Mouse (Mus musculus) liver, embryonic 15.5 days (tissue): ENCODE data around the gene Mfrp. TPM values are rescaled to one million over a fixed set of nuclear protein-coding genes. Genes with fewer than 3 reads are reported as not detected.

Source experiments
- ATAC-seq: fragments of 200-750 bp; cut with Nextera tagmentation; 2 replicates; pipeline ENCODE4 v1.8.0; 2017; ENCODE audit warnings: moderate number of reproducible peaks, mild to moderate bottlenecking, moderate library complexity; ENCODE audit not compliant: insufficient read depth
- H3K27ac ChIP-seq: fragments of 300-500 bp; sonication (generic); replicated peaks from 2 replicates; pipeline ENCODE4 v1.5.1; 2015; ENCODE audit warnings: mild to moderate bottlenecking, inconsistent platforms
- H3K27me3 ChIP-seq: fragments of 300-500 bp; sonication (generic); 2 replicates; pipeline ENCODE4 v1.6.1; 2015; ENCODE audit warnings: mild to moderate bottlenecking, inconsistent platforms
- H3K36me3 ChIP-seq: fragments of 300-500 bp; sonication (generic); replicated peaks from 2 replicates; pipeline ENCODE4 v1.6.1; 2015; ENCODE audit warnings: moderate library complexity, mild to moderate bottlenecking, inconsistent platforms
- H3K4me1 ChIP-seq: fragments of 300-500 bp; sonication (generic); replicated peaks from 2 replicates; pipeline ENCODE4 v1.6.1; 2015; ENCODE audit warnings: inconsistent platforms
- H3K4me2 ChIP-seq: fragments of 300-500 bp; sonication (generic); 2 replicates; pipeline ENCODE4 v1.6.1; 2015; ENCODE audit warnings: moderate library complexity, mild to moderate bottlenecking, inconsistent platforms
- H3K4me3 ChIP-seq: fragments of 300-500 bp; sonication (generic); replicated peaks from 2 replicates; pipeline ENCODE4 v1.5.1; 2015; ENCODE audit warnings: mild to moderate bottlenecking, inconsistent platforms
- H3K9ac ChIP-seq: fragments of 300-500 bp; sonication (generic); 2 replicates; pipeline ENCODE4 v1.6.1; 2015; ENCODE audit warnings: moderate library complexity, mild to moderate bottlenecking, inconsistent platforms
- H3K9me3 ChIP-seq: fragments of 300-500 bp; sonication (generic); replicated peaks from 2 replicates; pipeline ENCODE4 v1.6.1; 2016; ENCODE audit warnings: inconsistent platforms
- WGBS: fragments of 180-500 bp; shearing (Covaris S2); methylation state at CpG from one replicate; pipeline ENCODE4 v1.1.7; 2015; ENCODE audit warnings: mixed read lengths; ENCODE audit not compliant: insufficient replicate concordance; 5-methylcytosine and 5-hydroxymethylcytosine counted together
- polyA plus RNA-seq: library from polyadenylated mRNA; unstranded; fragments of >200 nt; fragmentation: Nextera tagmentation; extraction: Ambion mirVana; gene quantifications from 2 replicates; pipeline ENCODE4 v1.2.1, GENCODE M21; 2015

The Mfrp gene
- polyA plus RNA-seq, 1 experiment from 2014 or later = not detected

DNA sequence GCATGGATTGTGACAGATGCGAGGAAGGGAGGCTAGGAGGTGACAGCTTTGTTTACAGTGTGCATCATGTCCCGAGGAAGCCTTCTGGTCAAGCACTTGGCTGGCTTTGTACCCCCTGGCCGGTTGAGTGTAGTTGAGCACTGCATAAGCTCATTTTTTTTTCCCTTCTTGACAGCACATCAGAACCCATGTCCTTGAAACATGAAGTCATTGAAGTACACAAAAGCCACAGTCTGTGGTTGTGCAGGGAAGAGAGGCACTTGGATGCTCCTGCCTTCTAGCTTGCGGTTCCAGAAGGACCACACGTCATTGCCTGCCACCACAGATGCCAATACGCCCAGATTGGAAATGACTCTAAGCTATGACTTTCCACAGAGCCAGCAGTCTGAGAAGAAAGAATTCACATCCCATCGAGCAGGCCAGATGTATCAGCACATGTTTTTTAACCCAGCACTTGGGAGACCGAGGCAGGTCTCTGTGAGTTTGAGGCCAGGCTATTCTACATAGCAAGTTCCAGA lies 18.5 kb downstream of the Mfrp start:
- WGBS = 64% methylated on average over 8 of the region's 8 CpGs
- no peak for ATAC-seq
- Histone ChIP-seq H3K9me3 (no peaks in the 10 kb centered on the region), H3K9ac (no peak overlapping the region), H3K36me3 (no peaks in the 10 kb centered on the region), H3K4me1 (no peaks in the 10 kb centered on the region), H3K27ac (no peak overlapping the region), H3K4me3 (no peak overlapping the region), H3K27me3 (no peaks in the 10 kb centered on the region), H3K4me2 (no peak overlapping the region)

DNA sequence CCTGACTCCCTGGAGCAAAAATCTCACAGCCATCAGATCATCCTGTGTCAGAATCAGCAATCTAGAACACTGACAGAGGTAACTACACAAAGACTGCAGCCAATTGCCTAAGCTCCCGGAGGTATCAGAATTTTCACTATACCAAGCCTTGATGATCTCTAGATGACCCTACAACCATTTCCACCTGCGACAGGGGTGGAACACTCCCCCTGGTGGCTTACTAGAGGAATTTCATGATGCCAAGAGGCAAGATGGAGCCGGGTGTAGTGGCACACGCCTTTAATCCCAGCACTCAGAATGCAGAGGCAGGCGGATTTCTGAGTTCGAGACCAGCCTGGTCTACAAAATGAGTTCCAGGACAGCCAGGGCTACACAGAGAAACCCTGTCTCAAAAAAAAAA lies 22.8 kb downstream of the Mfrp start:
- H3K27me3 ChIP-seq = peaks cover 16% of the 10 kb centered on the region
- ATAC-seq = no peak
- no peak overlapping the region for H3K27ac ChIP-seq
- H3K4me3 ChIP-seq = no peak overlapping the region
- peaks cover 13% of the 10 kb centered on the region for H3K4me1 ChIP-seq
- no peaks in the 10 kb centered on the region for H3K36me3 ChIP-seq
- 64% methylated on average over 6 of the region's 6 CpGs for WGBS
- H3K4me2 ChIP-seq = no peak overlapping the region
- no peak overlapping the region for H3K9ac ChIP-seq
- H3K9me3 ChIP-seq = no peaks in the 10 kb centered on the region

- H3K9ac ChIP-seq = no peak overlapping the region
- H3K36me3 ChIP-seq = no peaks in the 10 kb centered on the region
- peaks cover 23% of the 10 kb centered on the region for H3K27me3 ChIP-seq
- peaks cover 19% of the 10 kb centered on the region for H3K4me1 ChIP-seq
- H3K9me3 ChIP-seq = no peaks in the 10 kb centered on the region
- no peak for ATAC-seq
- H3K27ac ChIP-seq = no peak overlapping the region
- 62% methylated on average over 5 of the region's 5 CpGs for WGBS
- no peak overlapping the region for H3K4me3 ChIP-seq
- H3K4me2 ChIP-seq = no peak overlapping the region
These were observed 23.5 kb downstream of the Mfrp start for GRCm38 (mm10) chr9:44125026-44125425.

GRCm38 (mm10) chr9:44125546-44126428 lies 24.3 kb downstream of the Mfrp start:
- Histone ChIP-seq H3K27ac (no peak overlapping the region), H3K4me1 (peaks cover 25% of the 10 kb centered on the region), H3K4me2 (peak overlapping the region; percentile 43), H3K9me3 (no peaks in the 10 kb centered on the region), H3K9ac (no peak overlapping the region), H3K36me3 (no peaks in the 10 kb centered on the region), H3K27me3 (peaks cover 31% of the 10 kb centered on the region), H3K4me3 (no peak overlapping the region)
- 29% methylated on average over 18 of the region's 18 CpGs for WGBS
- no peak for ATAC-seq

DNA sequence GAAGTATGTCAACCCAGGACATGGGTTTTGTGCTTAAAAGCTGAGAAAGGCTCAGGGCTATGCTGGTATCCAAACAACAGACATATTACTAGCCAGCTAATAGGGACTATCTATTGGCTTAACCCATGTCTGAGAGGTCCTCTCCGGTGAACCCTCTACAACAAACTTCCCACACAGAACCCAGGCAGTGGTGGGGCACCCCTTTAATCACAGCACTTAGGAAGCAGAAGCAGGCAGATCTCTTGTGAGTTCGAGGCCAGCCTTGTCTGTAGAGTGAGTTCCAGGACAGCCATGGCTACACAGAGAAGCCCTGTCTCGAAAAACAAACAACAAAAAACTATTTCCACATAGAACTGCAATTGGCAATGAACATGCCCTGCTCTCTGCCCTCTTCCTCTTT lies 25.2 kb downstream of the Mfrp start:
- H3K27me3 ChIP-seq = peaks cover 40% of the 10 kb centered on the region
- no peak overlapping the region for H3K9ac ChIP-seq
- H3K9me3 ChIP-seq = no peaks in the 10 kb centered on the region
- H3K4me1 ChIP-seq = peaks cover 25% of the 10 kb centered on the region
- no peak for ATAC-seq
- no peak overlapping the region for H3K4me2 ChIP-seq
- WGBS = 50% methylated on average over 3 of the region's 3 CpGs
- H3K36me3 ChIP-seq = no peaks in the 10 kb centered on the region
- no peak overlapping the region for H3K4me3 ChIP-seq
- H3K27ac ChIP-seq = no peak overlapping the region

DNA sequence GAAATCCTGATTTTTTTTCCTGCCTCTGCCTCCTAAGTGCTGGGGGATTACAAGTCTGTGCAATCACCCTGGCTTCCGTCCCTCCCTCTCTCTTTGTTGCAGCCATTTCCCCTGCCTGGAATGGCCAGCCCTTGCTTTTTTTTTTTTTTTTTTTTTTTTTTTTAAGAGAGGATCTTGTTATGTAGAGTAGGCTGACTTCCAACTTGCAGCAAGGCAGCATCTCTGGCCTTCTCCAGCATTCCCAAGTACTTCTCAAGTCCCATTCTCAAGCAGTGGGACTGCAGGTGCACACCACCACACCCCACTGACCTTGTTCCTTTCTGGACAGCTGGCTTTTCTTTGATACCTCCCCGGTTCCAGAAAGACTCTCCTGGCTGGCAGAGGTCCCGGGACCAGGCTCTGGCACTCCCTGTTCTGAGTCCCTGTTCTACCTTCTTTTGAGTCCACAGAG lies 25.8 kb downstream of the Mfrp start:
- Histone ChIP-seq H3K27me3 (peaks cover 47% of the 10 kb centered on the region), H3K4me2 (no peak overlapping the region), H3K36me3 (no peaks in the 10 kb centered on the region), H3K9ac (no peak overlapping the region), H3K4me1 (peaks cover 25% of the 10 kb centered on the region), H3K9me3 (no peaks in the 10 kb centered on the region), H3K27ac (no peak overlapping the region), H3K4me3 (no peak overlapping the region)
- ATAC-seq = no peak
- WGBS = 49% methylated on average over 3 of the region's 3 CpGs

- peak; percentile 14; the same call in 1 of the 2 replicates for ATAC-seq
- whole genome bisulfite sequencing = 5% methylated on average over 9 of the region's 9 CpGs
- peaks cover 69% of the 10 kb centered on the region for H3K27me3 ChIP-seq
These were observed 28.1 kb downstream of the Mfrp start for GRCm38 (mm10) chr9:44129633-44130032.

GRCm38 (mm10) chr9:44130034-44130433 lies 28.5 kb downstream of the Mfrp start:
- Histone ChIP-seq H3K4me1 (peaks cover 36% of the 10 kb centered on the region), H3K27me3 (peaks cover 73% of the 10 kb centered on the region), H3K27ac (peak overlapping the region; percentile 57), H3K9me3 (no peaks in the 10 kb centered on the region), H3K4me3 (peak overlapping the region; percentile 34), H3K36me3 (no peaks in the 10 kb centered on the region), H3K9ac (no peak overlapping the region), H3K4me2 (peak overlapping the region; percentile 63)
- 1% methylated on average over 27 of the region's 27 CpGs for WGBS
- peak; percentile 47 for ATAC-seq

More at GRCm38 (mm10) chr9:44129633-44130032, 28.1 kb downstream of the Mfrp start:
- Histone ChIP-seq H3K4me2 (peak overlapping the region; percentile 63), H3K4me1 (peaks cover 32% of the 10 kb centered on the region), H3K9me3 (no peaks in the 10 kb centered on the region), H3K9ac (no peak overlapping the region), H3K27ac (peak overlapping the region; percentile 53), H3K4me3 (peak overlapping the region; percentile 34), H3K36me3 (no peaks in the 10 kb centered on the region)

- Histone ChIP-seq H3K27ac (peak overlapping the region; percentile 57; the same call in 1 of the 2 replicates), H3K4me3 (peak overlapping the region; percentile 34; the same call in 1 of the 2 replicates), H3K4me2 (peak overlapping the region; percentile 63), H3K9me3 (no peaks in the 10 kb centered on the region), H3K4me1 (peaks cover 43% of the 10 kb centered on the region), H3K36me3 (no peaks in the 10 kb centered on the region), H3K9ac (no peak overlapping the region), H3K27me3 (peaks cover 80% of the 10 kb centered on the region)
- ATAC-seq = peak; percentile 47
- WGBS = 16% methylated on average over 19 of the region's 19 CpGs
These were observed 29.2 kb downstream of the Mfrp start for GRCm38 (mm10) chr9:44130581-44131275.

DNA sequence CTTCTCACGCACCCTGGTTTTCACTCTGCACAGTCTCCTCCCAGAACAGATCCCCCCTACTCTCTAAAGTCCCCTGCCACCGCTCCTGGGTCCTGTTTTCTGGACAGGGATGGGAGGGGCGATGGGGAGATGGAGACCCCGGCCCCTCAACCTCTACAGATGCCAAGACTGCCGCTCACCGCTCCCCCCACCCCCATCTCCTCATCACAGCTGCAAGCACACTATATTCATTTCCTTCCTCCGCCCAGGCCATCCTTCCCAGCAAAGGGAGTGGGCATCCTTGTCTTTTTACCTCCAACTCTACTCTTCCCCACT lies 29.7 kb downstream of the Mfrp start:
- Histone ChIP-seq H3K9me3 (no peaks in the 10 kb centered on the region), H3K27me3 (peaks cover 85% of the 10 kb centered on the region), H3K4me2 (no peak overlapping the region), H3K36me3 (no peaks in the 10 kb centered on the region), H3K9ac (no peak overlapping the region), H3K4me3 (no peak overlapping the region), H3K4me1 (peaks cover 42% of the 10 kb centered on the region), H3K27ac (no peak overlapping the region)
- no peak for ATAC-seq
- 30% methylated on average over 7 of the region's 7 CpGs for WGBS

- Histone ChIP-seq H3K9ac (no peak overlapping the region), H3K4me3 (no peak overlapping the region), H3K27me3 (peaks cover 95% of the 10 kb centered on the region), H3K4me1 (peaks cover 34% of the 10 kb centered on the region), H3K36me3 (no peaks in the 10 kb centered on the region), H3K27ac (no peak overlapping the region), H3K9me3 (no peaks in the 10 kb centered on the region), H3K4me2 (no peak overlapping the region)
- 45% methylated on average over 5 of the region's 5 CpGs for WGBS
- no peak for ATAC-seq
These were observed 30.7 kb downstream of the Mfrp start for GRCm38 (mm10) chr9:44132200-44132599.
